Mouse (Mus musculus): ENCODE data around the gene Bmp7. TPM values are rescaled to one million over a fixed set of nuclear protein-coding genes. Genes with fewer than 3 reads are reported as not detected.

Bmp7 gene
- polyA plus RNA-seq, 1 experiment from 2014 or later, result 6.8 TPM

- Histone ChIP-seq H3K27ac (ENCODE audit: low read length) (no peak overlapping the region), H3K36me3 (ENCODE audit: control insufficient read depth, insufficient read depth, low read length) (no peaks in the 10 kb centered on the region), H3K4me1 (replicated peaks; ENCODE audit: control insufficient read depth, insufficient read depth, low read length) (peaks cover 9% of the 10 kb centered on the region), H3K4me3 (ENCODE audit: low read length) (no peak overlapping the region), H3K9ac (ENCODE audit: low read length) (no peak overlapping the region), H3K9me3 (ENCODE audit: control insufficient read depth, low read length) (no peaks in the 10 kb centered on the region), H3K4me2 (ENCODE audit: low read depth, low read length) (no peak overlapping the region), H3K27me3 (ENCODE audit: control insufficient read depth, insufficient read depth, low read depth, low read length) (no peaks in the 10 kb centered on the region)
- 28% methylated on average over 11 of the region's 11 CpGs for WGBS
- peak; percentile 36; the same call in 1 of the 2 replicates for ATAC-seq (ENCODE audit: low read depth)
Observed at GRCm38 (mm10) chr2:172950722-172951121, 10.6 kb upstream of the Bmp7 start.

GRCm38 (mm10) chr2:172950119-172950676 lies 10.1 kb upstream of the Bmp7 start:
- no peak overlapping the region for H3K9ac ChIP-seq (ENCODE audit: low read length)
- no peaks in the 10 kb centered on the region for H3K9me3 ChIP-seq (ENCODE audit: control insufficient read depth, low read length)
- H3K36me3 ChIP-seq (ENCODE audit: control insufficient read depth, insufficient read depth, low read length), result no peaks in the 10 kb centered on the region
- peaks cover 9% of the 10 kb centered on the region for H3K4me1 ChIP-seq (replicated peaks; ENCODE audit: control insufficient read depth, insufficient read depth, low read length)
- H3K4me2 ChIP-seq (ENCODE audit: low read depth, low read length), result no peak overlapping the region
- 0 out of 2 replicates have a peak, but pooled peaks have one; percentile 18 for ATAC-seq (ENCODE audit: low read depth)
- H3K27ac ChIP-seq (ENCODE audit: low read length), result no peak overlapping the region
- 53% methylated on average over 9 of the region's 9 CpGs for WGBS
- no peaks in the 10 kb centered on the region for H3K27me3 ChIP-seq (ENCODE audit: control insufficient read depth, insufficient read depth, low read depth, low read length)
- H3K4me3 ChIP-seq (ENCODE audit: low read length), result no peak overlapping the region

- no peak for ATAC-seq (ENCODE audit: low read depth)
- 31% methylated on average over 5 of the region's 5 CpGs for WGBS
- Histone ChIP-seq H3K9ac (ENCODE audit: low read length) (no peak overlapping the region), H3K9me3 (ENCODE audit: control insufficient read depth, low read length) (no peaks in the 10 kb centered on the region), H3K27me3 (ENCODE audit: control insufficient read depth, insufficient read depth, low read depth, low read length) (no peaks in the 10 kb centered on the region), H3K4me3 (ENCODE audit: low read length) (no peak overlapping the region), H3K36me3 (ENCODE audit: control insufficient read depth, insufficient read depth, low read length) (no peaks in the 10 kb centered on the region), H3K27ac (ENCODE audit: low read length) (no peak overlapping the region), H3K4me2 (ENCODE audit: low read depth, low read length) (no peak overlapping the region), H3K4me1 (replicated peaks; ENCODE audit: control insufficient read depth, insufficient read depth, low read length) (peaks cover 9% of the 10 kb centered on the region)
Observed at GRCm38 (mm10) chr2:172949051-172949450, 8.9 kb upstream of the Bmp7 start.

GRCm38 (mm10) chr2:172940799-172941163 lies 660 bp upstream of the Bmp7 start:
- Histone ChIP-seq H3K4me3 (ENCODE audit: low read length) (peak overlapping the region; percentile 66), H3K27ac (ENCODE audit: low read length) (no peak overlapping the region; the same call in 1 of the 2 replicates), H3K36me3 (ENCODE audit: control insufficient read depth, insufficient read depth, low read length) (no peaks in the 10 kb centered on the region), H3K4me2 (ENCODE audit: low read depth, low read length) (peak overlapping the region; percentile 98), H3K27me3 (ENCODE audit: control insufficient read depth, insufficient read depth, low read depth, low read length) (peaks cover 23% of the 10 kb centered on the region), H3K9ac (ENCODE audit: low read length) (peak overlapping the region; percentile 74), H3K9me3 (ENCODE audit: control insufficient read depth, low read length) (no peaks in the 10 kb centered on the region), H3K4me1 (replicated peaks; ENCODE audit: control insufficient read depth, insufficient read depth, low read length) (peaks cover 24% of the 10 kb centered on the region)
- WGBS, result 2% methylated on average over 13 of the region's 13 CpGs
- no peak for ATAC-seq (ENCODE audit: low read depth)

GRCm38 (mm10) chr2:172939639-172940002 lies 500 bp downstream of the Bmp7 start:
- Histone ChIP-seq H3K4me1 (replicated peaks; ENCODE audit: control insufficient read depth, insufficient read depth, low read length) (peaks cover 35% of the 10 kb centered on the region), H3K4me2 (ENCODE audit: low read depth, low read length) (peak overlapping the region; percentile 98)

GRCm38 (mm10) chr2:172938761-172939638 lies 1.1 kb downstream of the Bmp7 start:
- Histone ChIP-seq H3K27me3 (ENCODE audit: control insufficient read depth, insufficient read depth, low read depth, low read length) (peaks cover 23% of the 10 kb centered on the region), H3K4me3 (ENCODE audit: low read length) (peak overlapping the region; percentile 66), H3K4me1 (replicated peaks; ENCODE audit: control insufficient read depth, insufficient read depth, low read length) (peaks cover 41% of the 10 kb centered on the region), H3K9ac (ENCODE audit: low read length) (peak overlapping the region; percentile 74), H3K36me3 (ENCODE audit: control insufficient read depth, insufficient read depth, low read length) (no peaks in the 10 kb centered on the region), H3K9me3 (ENCODE audit: control insufficient read depth, low read length) (no peaks in the 10 kb centered on the region), H3K4me2 (ENCODE audit: low read depth, low read length) (peak overlapping the region; percentile 98), H3K27ac (ENCODE audit: low read length) (no peak overlapping the region)
- ATAC-seq (ENCODE audit: low read depth), result 0 out of 2 replicates have a peak, but pooled peaks have one; percentile 16
- under 1% methylated on average over 57 of the region's 57 CpGs for WGBS

More at GRCm38 (mm10) chr2:172939639-172940002, 500 bp downstream of the Bmp7 start:
- Histone ChIP-seq H3K27me3 (ENCODE audit: control insufficient read depth, insufficient read depth, low read depth, low read length) (peaks cover 23% of the 10 kb centered on the region), H3K9ac (ENCODE audit: low read length) (peak overlapping the region; percentile 74), H3K4me3 (ENCODE audit: low read length) (peak overlapping the region; percentile 66), H3K9me3 (ENCODE audit: control insufficient read depth, low read length) (no peaks in the 10 kb centered on the region), H3K36me3 (ENCODE audit: control insufficient read depth, insufficient read depth, low read length) (no peaks in the 10 kb centered on the region), H3K27ac (ENCODE audit: low read length) (no peak overlapping the region)
- WGBS, result 0% methylated on average over 26 of the region's 26 CpGs
- no peak for ATAC-seq (ENCODE audit: low read depth)

GRCm38 (mm10) chr2:172937326-172938190 lies 2.6 kb downstream of the Bmp7 start:
- Histone ChIP-seq H3K4me2 (ENCODE audit: low read depth, low read length) (no peak overlapping the region), H3K9ac (ENCODE audit: low read length) (no peak overlapping the region)
- 56% methylated on average over 12 of the region's 12 CpGs for WGBS

GRCm38 (mm10) chr2:172936844-172937243 lies 3.3 kb downstream of the Bmp7 start:
- H3K9me3 ChIP-seq (ENCODE audit: control insufficient read depth, low read length), result no peaks in the 10 kb centered on the region
- peaks cover 46% of the 10 kb centered on the region for H3K4me1 ChIP-seq (replicated peaks; ENCODE audit: control insufficient read depth, insufficient read depth, low read length)
- peaks cover 23% of the 10 kb centered on the region for H3K27me3 ChIP-seq (ENCODE audit: control insufficient read depth, insufficient read depth, low read depth, low read length)
- no peak overlapping the region for H3K9ac ChIP-seq (ENCODE audit: low read length)
- no peaks in the 10 kb centered on the region for H3K36me3 ChIP-seq (ENCODE audit: control insufficient read depth, insufficient read depth, low read length)
- ATAC-seq (ENCODE audit: low read depth), result no peak
- no peak overlapping the region for H3K4me3 ChIP-seq (ENCODE audit: low read length)
- H3K27ac ChIP-seq (ENCODE audit: low read length), result no peak overlapping the region
- H3K4me2 ChIP-seq (ENCODE audit: low read depth, low read length), result no peak overlapping the region
- 83% methylated on average over 5 of the region's 5 CpGs for WGBS

More at GRCm38 (mm10) chr2:172937326-172938190, 2.6 kb downstream of the Bmp7 start:
- Histone ChIP-seq H3K4me3 (ENCODE audit: low read length) (no peak overlapping the region), H3K36me3 (ENCODE audit: control insufficient read depth, insufficient read depth, low read length) (no peaks in the 10 kb centered on the region), H3K4me1 (replicated peaks; ENCODE audit: control insufficient read depth, insufficient read depth, low read length) (peaks cover 46% of the 10 kb centered on the region), H3K27me3 (ENCODE audit: control insufficient read depth, insufficient read depth, low read depth, low read length) (peaks cover 23% of the 10 kb centered on the region), H3K27ac (ENCODE audit: low read length) (no peak overlapping the region), H3K9me3 (ENCODE audit: control insufficient read depth, low read length) (no peaks in the 10 kb centered on the region)
- ATAC-seq (ENCODE audit: low read depth), result no peak

All from lung, embryonic 16.5 days (tissue).